Mouse (Mus musculus): Measurements from ENCODE around the gene BC005537. TPM values are rescaled to one million over a fixed set of nuclear protein-coding genes. Genes with fewer than 3 reads are reported as not detected.
A peak's percentile ranks its signal among the peaks of the same experiment; 100 is the strongest.
"Not testable (repeated sequence)": the region's sequence is repeated elsewhere in the genome, so short reads cannot be mapped to it uniquely, and the experiment has no call there.

The BC005537 gene
- polyA plus RNA-seq, 1 experiment = 76.9 TPM

DNA sequence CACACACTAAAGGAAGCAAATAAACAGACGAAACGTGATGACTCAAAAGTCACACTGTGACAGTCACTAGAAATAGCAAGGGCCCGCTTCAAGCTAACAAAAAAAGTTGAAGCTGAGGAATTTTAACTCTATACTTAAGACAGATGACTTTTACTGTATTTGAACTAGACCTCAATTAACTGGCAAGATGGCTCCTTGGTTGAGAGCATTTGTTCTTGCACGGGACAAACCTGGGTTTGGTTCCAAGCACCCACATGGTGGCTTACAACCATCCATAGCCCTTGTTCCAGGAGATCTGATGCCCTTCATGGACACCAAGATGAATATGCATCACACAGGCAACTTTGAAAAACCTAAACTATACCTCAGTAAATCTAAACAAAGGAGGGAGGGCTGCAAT, 39.2 kb upstream of the BC005537 start:
- peak overlapping the region; percentile 77 for H3K4me3 ChIP-seq (replicated peaks; ENCODE audit: control insufficient read depth, low read depth, low read length)
- H3K4me1 ChIP-seq (ENCODE audit: control insufficient read depth, insufficient read depth, low read length) = peaks cover 1% of the 10 kb centered on the region
- WGBS = 8% methylated on average over 4 of the region's 4 CpGs
- TF ChIP-seq POLR2A (IDR thresholded peaks at IDR 0.05; ENCODE audit: borderline replicate concordance, control insufficient read depth, low read depth, low read length) = no peak
- no peak for TF ChIP-seq CTCF (IDR thresholded peaks at IDR 0.05; ENCODE audit: control insufficient read depth, insufficient read depth, low read length)
- H3K27ac ChIP-seq (ENCODE audit: control insufficient read depth, insufficient read depth, low read depth, low read length, poor library complexity) = no peak overlapping the region

DNA sequence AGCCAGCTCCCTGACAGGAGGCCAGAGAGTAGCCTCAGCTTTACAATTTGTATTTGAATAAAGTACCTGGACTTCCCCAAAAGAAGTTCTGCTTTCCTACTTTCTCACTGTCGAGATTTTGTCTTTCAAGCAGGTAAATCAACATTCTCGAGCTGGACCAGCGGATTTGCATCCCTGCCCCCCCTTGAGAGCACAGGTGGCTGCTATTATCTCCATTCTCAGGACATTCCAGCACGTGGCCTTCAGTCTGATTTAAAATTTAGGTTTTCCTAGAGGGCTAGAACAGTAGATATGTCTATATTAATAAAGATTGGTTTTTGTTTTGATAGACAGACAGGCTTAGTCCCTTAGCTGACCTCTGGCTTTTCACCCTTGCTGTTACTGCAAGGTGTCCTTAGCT, 33.6 kb upstream of the BC005537 start:
- H3K4me3 ChIP-seq (replicated peaks; ENCODE audit: control insufficient read depth, low read depth, low read length); H3K27ac ChIP-seq (ENCODE audit: control insufficient read depth, insufficient read depth, low read depth, low read length, poor library complexity); H3K4me1 ChIP-seq (ENCODE audit: control insufficient read depth, insufficient read depth, low read length): not testable (repeated sequence)
- WGBS = 59% methylated on average over 4 of the region's 4 CpGs

DNA sequence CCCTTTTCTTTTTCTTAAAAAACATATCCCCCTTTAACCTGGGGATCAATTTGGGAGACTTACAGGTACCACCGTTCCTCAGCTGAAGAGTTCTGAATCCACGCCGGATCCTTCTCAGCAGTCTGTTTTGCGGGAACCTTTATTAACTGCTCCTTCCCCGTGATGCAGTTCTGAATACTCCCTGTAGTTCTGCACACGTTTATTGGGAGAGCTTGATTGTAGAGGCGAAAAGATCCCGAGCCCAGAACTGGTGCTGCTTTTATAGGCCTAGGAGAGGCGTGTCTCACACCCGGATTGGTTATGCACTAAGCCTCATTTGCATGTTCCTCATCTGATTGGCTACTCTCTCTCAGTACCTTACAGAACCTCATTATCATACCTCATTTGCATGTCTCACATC, 30.0 kb upstream of the BC005537 start:
- not testable (repeated sequence) for H3K27ac ChIP-seq (ENCODE audit: control insufficient read depth, insufficient read depth, low read depth, low read length, poor library complexity); H3K4me3 ChIP-seq (replicated peaks; ENCODE audit: control insufficient read depth, low read depth, low read length); H3K4me1 ChIP-seq (ENCODE audit: control insufficient read depth, insufficient read depth, low read length)
- 94% methylated on average over 10 of the region's 10 CpGs for WGBS

DNA sequence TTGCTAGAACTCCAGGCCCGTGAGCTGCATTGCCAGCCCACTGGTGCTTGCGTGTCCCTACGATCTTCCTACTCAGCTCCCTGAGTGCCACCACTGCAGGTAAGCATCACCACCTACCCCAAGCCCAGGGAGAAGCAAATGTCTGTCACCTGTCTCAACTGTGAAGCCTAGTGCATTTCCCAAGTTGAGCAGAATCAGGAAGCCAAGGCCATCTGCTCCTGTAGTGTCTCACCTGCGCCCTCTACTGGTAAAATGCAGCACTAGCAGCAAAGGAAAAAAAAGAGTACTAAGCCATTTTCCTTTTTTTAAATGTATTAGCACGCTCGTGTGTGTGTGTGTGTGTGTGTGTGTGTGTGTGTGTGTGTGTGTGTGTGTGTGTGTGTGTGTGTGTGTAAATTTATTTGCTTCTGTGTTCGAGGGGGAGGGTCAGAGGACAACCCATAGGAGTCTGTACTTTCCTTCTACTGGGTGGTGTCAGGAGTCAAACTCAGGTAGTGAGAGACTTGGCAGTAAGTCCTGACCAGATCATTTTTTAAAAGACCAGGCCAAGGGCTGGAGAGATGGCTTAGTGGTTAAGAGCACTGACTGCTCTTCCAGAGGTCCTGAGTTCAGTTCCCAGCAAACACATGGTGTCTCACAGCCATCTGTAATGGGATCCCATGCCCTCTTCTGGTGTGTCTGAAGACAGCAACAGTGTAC, 25.2 kb upstream of the BC005537 start:
- Histone ChIP-seq H3K27ac (ENCODE audit: control insufficient read depth, insufficient read depth, low read depth, low read length, poor library complexity) (no peak overlapping the region), H3K4me3 (replicated peaks; ENCODE audit: control insufficient read depth, low read depth, low read length) (no peak overlapping the region), H3K4me1 (ENCODE audit: control insufficient read depth, insufficient read depth, low read length) (no peaks in the 10 kb centered on the region)
- 43% methylated on average over 7 of the region's 7 CpGs for WGBS
- TF ChIP-seq POLR2A (IDR thresholded peaks at IDR 0.05; ENCODE audit: borderline replicate concordance, control insufficient read depth, low read depth, low read length) (no peak), CTCF (IDR thresholded peaks at IDR 0.05; ENCODE audit: control insufficient read depth, insufficient read depth, low read length) (peak; percentile 84)

DNA sequence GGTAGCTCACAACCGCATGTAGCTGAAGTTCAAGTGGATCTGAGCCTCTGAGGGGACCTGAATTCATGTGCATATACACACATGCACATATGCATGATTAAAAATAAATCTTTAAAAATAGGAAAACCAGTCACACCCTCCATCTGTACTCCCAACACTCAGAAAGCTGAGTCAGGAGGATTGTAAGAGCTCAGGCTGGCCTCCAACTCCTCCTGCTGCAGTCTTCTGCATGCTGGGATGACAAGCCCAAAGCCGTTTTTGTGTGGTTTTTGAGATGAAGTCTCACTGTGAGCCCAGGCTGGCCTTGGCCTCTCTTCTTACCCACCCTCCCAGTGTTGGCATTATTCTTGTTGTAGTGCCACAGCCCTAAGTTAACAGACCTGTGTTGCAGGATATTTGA, 23.4 kb upstream of the BC005537 start:
- H3K27ac ChIP-seq (ENCODE audit: control insufficient read depth, insufficient read depth, low read depth, low read length, poor library complexity) = no peak overlapping the region

DNA sequence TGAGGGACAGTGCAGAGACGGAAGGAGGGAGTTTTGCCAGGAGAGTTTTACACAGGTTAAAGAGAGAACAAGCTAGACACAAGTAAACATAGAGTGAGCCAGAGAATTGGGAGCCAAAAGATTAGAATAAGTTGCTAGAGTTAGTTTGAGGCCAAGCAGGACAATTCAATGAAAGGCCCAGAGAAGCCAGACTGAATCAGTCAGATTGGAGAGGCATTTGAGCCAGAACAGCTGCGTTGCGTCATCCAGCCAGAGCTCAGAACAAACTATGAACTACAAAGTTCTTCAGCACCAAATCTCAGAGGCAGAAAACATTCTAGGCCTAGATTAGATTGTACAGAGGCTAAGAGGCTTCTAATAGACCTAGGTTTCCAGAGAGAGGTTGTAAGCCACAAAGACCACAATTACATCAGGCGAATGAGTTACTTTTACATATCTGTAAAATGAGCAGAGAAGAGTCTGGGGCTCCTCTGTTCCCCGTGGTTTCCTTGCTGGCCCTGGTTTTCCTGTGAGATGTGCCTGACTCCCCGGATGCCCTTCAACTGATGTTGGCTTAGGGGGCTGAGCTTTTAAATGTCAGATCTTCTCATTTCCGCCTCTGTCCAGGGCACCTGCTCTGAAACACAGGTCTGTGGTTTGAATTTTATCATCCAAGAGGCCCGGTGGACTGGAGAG, 22.6 kb upstream of the BC005537 start:
- no peak for TF ChIP-seq CTCF (IDR thresholded peaks at IDR 0.05; ENCODE audit: control insufficient read depth, insufficient read depth, low read length)
- TF ChIP-seq POLR2A (IDR thresholded peaks at IDR 0.05; ENCODE audit: borderline replicate concordance, control insufficient read depth, low read depth, low read length) = no peak
- Histone ChIP-seq H3K4me3 (replicated peaks; ENCODE audit: control insufficient read depth, low read depth, low read length) (no peak overlapping the region), H3K27ac (ENCODE audit: control insufficient read depth, insufficient read depth, low read depth, low read length, poor library complexity) (no peak overlapping the region), H3K4me1 (ENCODE audit: control insufficient read depth, insufficient read depth, low read length) (no peaks in the 10 kb centered on the region)
- WGBS = 45% methylated on average over 8 of the region's 8 CpGs

More for the DNA sequence above, 23.4 kb upstream of the BC005537 start:
- TF ChIP-seq CTCF (IDR thresholded peaks at IDR 0.05; ENCODE audit: control insufficient read depth, insufficient read depth, low read length) = no peak
- TF ChIP-seq POLR2A (IDR thresholded peaks at IDR 0.05; ENCODE audit: borderline replicate concordance, control insufficient read depth, low read depth, low read length) = no peak
- WGBS = 80% methylated on average over 2 of the region's 2 CpGs
- H3K4me3 ChIP-seq (replicated peaks; ENCODE audit: control insufficient read depth, low read depth, low read length) = no peak overlapping the region
- H3K4me1 ChIP-seq (ENCODE audit: control insufficient read depth, insufficient read depth, low read length) = no peaks in the 10 kb centered on the region

DNA sequence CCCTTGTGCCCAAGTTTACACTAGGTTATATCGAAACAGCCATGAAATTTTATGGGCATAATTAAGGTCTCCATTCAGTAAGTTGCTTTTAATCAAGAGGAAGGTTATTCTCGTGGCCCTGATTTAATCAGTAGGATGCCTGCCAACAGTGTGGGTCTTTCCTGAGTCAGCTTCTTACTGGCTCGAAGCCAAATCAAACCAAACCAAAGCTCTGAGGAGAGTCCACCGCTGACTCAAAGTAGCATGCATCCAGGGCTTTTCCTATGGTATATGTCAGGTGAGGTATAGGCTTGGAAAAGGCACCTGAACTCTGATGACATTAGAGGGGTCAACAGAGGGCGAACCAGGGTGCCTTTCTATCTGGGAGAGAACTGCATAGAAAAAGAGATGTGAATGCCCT, 19.5 kb upstream of the BC005537 start:
- 30% methylated on average over 5 of the region's 5 CpGs for WGBS
- no peak for TF ChIP-seq CTCF (IDR thresholded peaks at IDR 0.05; ENCODE audit: control insufficient read depth, insufficient read depth, low read length)
- TF ChIP-seq POLR2A (IDR thresholded peaks at IDR 0.05; ENCODE audit: borderline replicate concordance, control insufficient read depth, low read depth, low read length) = no peak
- H3K4me1 ChIP-seq (ENCODE audit: control insufficient read depth, insufficient read depth, low read length) = peaks cover 5% of the 10 kb centered on the region
- H3K4me3 ChIP-seq (replicated peaks; ENCODE audit: control insufficient read depth, low read depth, low read length) = no peak overlapping the region
- no peak overlapping the region for H3K27ac ChIP-seq (ENCODE audit: control insufficient read depth, insufficient read depth, low read depth, low read length, poor library complexity)

DNA sequence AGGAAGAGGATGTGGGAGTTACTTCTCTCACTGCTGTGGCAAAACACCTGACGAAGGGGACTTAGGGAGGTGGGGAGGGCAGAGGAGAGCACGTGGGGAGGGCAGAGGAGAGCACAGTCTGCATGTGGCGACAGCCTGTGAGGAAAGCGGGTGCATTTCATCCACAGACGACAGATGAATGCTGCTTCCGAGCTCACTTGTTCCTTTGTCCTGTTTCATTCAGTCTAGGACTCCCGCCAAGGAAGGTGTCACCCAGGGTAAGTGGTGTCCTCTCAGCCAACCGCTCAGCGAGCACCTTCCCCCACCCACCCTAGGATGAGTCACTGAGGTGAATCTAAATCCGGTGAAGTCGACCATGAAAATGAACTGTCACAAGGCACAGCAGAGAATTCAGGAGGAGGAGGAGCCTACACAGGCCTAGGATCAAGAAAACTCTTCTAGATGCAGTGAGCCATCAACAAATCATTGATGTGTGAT, 15.4 kb upstream of the BC005537 start:
- Histone ChIP-seq H3K4me1 (ENCODE audit: control insufficient read depth, insufficient read depth, low read length) (peaks cover 5% of the 10 kb centered on the region), H3K27ac (ENCODE audit: control insufficient read depth, insufficient read depth, low read depth, low read length, poor library complexity) (peak overlapping the region; percentile 40), H3K4me3 (replicated peaks; ENCODE audit: control insufficient read depth, low read depth, low read length) (no peak overlapping the region)
- 24% methylated on average over 11 of the region's 11 CpGs for WGBS
- no peak for TF ChIP-seq POLR2A (IDR thresholded peaks at IDR 0.05; ENCODE audit: borderline replicate concordance, control insufficient read depth, low read depth, low read length)
- TF ChIP-seq CTCF (IDR thresholded peaks at IDR 0.05; ENCODE audit: control insufficient read depth, insufficient read depth, low read length) = no peak

DNA sequence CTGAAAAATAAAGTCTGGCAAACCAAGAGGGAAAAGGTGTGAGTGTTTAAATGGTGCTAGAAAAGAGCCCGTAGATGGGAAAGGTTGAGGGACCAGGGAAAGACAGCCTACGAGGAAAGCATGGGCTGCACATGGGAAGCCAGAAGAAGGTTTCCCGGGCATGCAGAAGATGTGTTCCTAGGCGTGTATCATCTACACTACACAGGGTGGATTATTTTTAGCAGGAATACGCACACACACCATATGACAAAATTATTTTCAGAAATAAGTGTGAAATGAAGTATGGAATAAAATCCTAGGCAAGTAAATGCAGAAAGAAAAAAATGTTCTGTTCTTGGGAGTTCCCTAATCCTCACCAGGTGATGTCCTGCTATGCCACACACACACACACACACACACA, 14.0 kb upstream of the BC005537 start:
- no peak for TF ChIP-seq POLR2A (IDR thresholded peaks at IDR 0.05; ENCODE audit: borderline replicate concordance, control insufficient read depth, low read depth, low read length)
- no peak for TF ChIP-seq CTCF (IDR thresholded peaks at IDR 0.05; ENCODE audit: control insufficient read depth, insufficient read depth, low read length)
- WGBS = 91% methylated on average over 5 of the region's 5 CpGs
- no peak overlapping the region for H3K27ac ChIP-seq (ENCODE audit: control insufficient read depth, insufficient read depth, low read depth, low read length, poor library complexity)
- H3K4me1 ChIP-seq (ENCODE audit: control insufficient read depth, insufficient read depth, low read length) = peaks cover 5% of the 10 kb centered on the region
- no peak overlapping the region for H3K4me3 ChIP-seq (replicated peaks; ENCODE audit: control insufficient read depth, low read depth, low read length)
